Mouse (Mus musculus): Measurements from ENCODE around the gene Rsg1. TPM values are rescaled to one million over a fixed set of nuclear protein-coding genes. Genes with fewer than 3 reads are reported as not detected.

Gene Rsg1
- polyA plus RNA-seq, 1 experiment from 2014 or later = 6.3 TPM

DNA sequence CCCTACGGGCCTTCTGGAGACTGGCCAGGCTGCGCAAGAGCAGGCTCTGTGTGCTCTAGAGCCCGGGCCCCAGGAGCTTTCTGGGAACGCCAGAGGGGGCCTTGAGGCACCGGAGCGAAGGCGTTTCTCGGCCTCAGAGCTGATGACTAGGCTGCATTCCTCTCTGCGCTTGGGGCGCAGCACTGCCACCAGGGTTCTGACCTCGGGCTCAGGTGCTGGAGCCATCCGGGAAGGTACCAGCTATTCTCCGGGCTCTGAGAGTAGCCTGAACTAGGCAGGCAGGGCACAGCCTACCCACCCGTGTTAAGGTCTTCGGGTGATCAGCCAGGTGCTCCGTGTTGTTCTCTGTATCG is 33.2 kb downstream of the Rsg1 start:
- Histone ChIP-seq H3K4me1 (replicated peaks; ENCODE audit: control insufficient read depth, insufficient read depth, low read length) (peaks cover 13% of the 10 kb centered on the region), H3K4me2 (replicated peaks; ENCODE audit: low read depth, low read length) (peak overlapping the region; percentile 49; the same call in 1 of the 2 replicates), H3K9ac (ENCODE audit: low read depth, low read length) (no peak overlapping the region), H3K36me3 (ENCODE audit: control insufficient read depth, insufficient read depth, low read length) (no peaks in the 10 kb centered on the region), H3K9me3 (ENCODE audit: control insufficient read depth, low read length) (no peaks in the 10 kb centered on the region), H3K4me3 (ENCODE audit: low read depth, low read length) (peak overlapping the region; percentile 13), H3K27ac (ENCODE audit: low read depth, low read length) (no peak overlapping the region), H3K27me3 (ENCODE audit: control insufficient read depth, insufficient read depth, low read length) (peaks cover 78% of the 10 kb centered on the region)
- ATAC-seq (ENCODE audit: low FRiP score) = no peak
- no peak for DNase-seq (ENCODE audit: low spot score)
- 2% methylated on average over 17 of the region's 17 CpGs for WGBS

DNA sequence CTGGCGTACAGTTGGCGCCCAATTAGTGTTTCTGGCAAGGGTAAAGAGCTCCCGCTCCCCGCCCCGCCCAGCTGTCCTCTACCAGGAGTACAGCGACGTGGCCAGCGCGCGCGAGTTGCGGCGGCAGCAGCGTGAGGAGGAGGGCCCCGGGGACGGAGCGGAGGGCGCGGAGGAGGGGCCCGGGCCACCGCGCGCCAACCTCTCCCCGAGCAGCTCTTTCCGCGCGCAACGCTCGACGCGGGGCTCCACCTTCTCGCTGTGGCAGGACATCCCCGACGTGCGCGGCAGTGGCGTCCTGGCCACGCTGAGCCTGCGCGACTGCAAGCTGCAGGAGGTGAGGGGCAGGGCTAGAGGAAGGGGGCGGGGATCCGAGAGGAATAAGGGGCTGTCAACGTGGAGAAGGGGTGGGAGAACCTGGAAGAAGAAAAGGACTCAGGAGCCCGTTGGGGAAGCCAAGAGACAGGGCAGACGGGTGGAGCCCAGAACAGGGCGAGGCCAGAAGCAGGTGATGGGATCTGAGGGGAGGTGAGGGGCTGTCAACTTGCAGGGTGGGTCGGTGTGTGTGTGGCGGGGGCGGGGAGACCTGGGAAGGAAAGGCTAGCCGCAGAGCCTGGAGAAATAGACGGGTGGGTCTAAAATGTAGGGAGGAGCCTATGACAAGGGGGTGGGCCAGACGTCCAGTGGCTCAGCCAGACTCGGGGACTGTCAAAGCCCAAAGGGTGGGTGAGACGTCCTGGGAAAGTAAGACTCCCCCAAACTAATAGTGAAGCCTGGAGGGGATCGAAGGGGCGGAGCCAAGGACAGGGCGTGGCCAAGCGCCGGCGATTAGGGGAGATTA is 34.2 kb downstream of the Rsg1 start:
- Histone ChIP-seq H3K36me3 (ENCODE audit: control insufficient read depth, insufficient read depth, low read length) (no peaks in the 10 kb centered on the region), H3K9ac (ENCODE audit: low read depth, low read length) (no peak overlapping the region), H3K27me3 (ENCODE audit: control insufficient read depth, insufficient read depth, low read length) (peaks cover 67% of the 10 kb centered on the region), H3K4me1 (replicated peaks; ENCODE audit: control insufficient read depth, insufficient read depth, low read length) (peaks cover 9% of the 10 kb centered on the region), H3K4me2 (replicated peaks; ENCODE audit: low read depth, low read length) (peak overlapping the region; percentile 49), H3K27ac (ENCODE audit: low read depth, low read length) (no peak overlapping the region), H3K4me3 (ENCODE audit: low read depth, low read length) (peak overlapping the region; percentile 32), H3K9me3 (ENCODE audit: control insufficient read depth, low read length) (no peaks in the 10 kb centered on the region)
- DNase-seq (ENCODE audit: low spot score) (no peak), ATAC-seq (ENCODE audit: low FRiP score) (peak; percentile 51)
- WGBS = under 1% methylated on average over 56 of the region's 60 CpGs

DNA sequence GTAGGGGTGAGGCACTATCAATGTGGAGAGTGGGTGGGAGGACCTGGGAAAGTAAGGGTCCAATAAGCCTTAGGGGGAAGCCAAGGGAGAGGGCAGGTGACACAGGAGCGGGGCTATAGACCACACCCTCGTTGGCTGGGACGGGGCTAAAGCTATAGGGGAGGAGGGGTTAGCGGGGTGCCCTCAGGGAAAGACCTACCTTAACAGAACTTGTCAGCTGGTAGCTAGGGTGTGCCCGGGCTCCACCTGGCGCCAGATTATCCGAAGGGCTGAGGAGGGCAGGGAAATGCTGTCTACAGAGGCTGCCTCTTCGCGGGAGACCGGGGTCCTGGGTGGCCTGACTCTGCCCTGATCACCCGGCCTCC is 34.8 kb downstream of the Rsg1 start:
- peaks cover 9% of the 10 kb centered on the region for H3K4me1 ChIP-seq (replicated peaks; ENCODE audit: control insufficient read depth, insufficient read depth, low read length)
- 12% methylated on average over 11 of the region's 11 CpGs for WGBS
- H3K36me3 ChIP-seq (ENCODE audit: control insufficient read depth, insufficient read depth, low read length) = no peaks in the 10 kb centered on the region
- DNase-seq (ENCODE audit: low spot score) (no peak), ATAC-seq (ENCODE audit: low FRiP score) (no peak)
- H3K27me3 ChIP-seq (ENCODE audit: control insufficient read depth, insufficient read depth, low read length) = peaks cover 61% of the 10 kb centered on the region
- no peak overlapping the region for H3K9ac ChIP-seq (ENCODE audit: low read depth, low read length)
- no peak overlapping the region for H3K27ac ChIP-seq (ENCODE audit: low read depth, low read length)
- no peak overlapping the region for H3K4me2 ChIP-seq (replicated peaks; ENCODE audit: low read depth, low read length)
- no peak overlapping the region for H3K4me3 ChIP-seq (ENCODE audit: low read depth, low read length)
- H3K9me3 ChIP-seq (ENCODE audit: control insufficient read depth, low read length) = no peaks in the 10 kb centered on the region

DNA sequence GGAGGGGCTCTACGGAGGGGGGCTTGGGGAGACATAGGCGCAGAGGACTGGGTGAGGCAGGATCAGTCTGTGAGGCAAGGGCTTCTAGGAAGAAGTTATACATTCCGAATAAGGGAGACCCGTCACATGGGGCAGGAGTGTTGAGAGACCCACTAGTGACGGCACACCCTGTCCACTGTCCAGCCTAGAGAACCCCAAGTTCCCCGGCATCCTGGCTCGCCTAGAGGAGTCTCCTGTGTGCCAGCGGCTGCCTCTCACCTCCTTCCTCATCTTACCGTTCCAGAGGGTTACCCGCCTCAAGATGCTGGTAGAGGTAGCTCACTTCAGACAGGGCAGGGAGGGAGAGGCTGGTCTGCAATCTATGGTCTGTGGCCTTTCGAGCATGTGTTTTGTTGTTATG is 35.6 kb downstream of the Rsg1 start:
- H3K4me1 ChIP-seq (replicated peaks; ENCODE audit: control insufficient read depth, insufficient read depth, low read length) = peaks cover 9% of the 10 kb centered on the region
- no peak for DNase-seq (ENCODE audit: low spot score)

DNA sequence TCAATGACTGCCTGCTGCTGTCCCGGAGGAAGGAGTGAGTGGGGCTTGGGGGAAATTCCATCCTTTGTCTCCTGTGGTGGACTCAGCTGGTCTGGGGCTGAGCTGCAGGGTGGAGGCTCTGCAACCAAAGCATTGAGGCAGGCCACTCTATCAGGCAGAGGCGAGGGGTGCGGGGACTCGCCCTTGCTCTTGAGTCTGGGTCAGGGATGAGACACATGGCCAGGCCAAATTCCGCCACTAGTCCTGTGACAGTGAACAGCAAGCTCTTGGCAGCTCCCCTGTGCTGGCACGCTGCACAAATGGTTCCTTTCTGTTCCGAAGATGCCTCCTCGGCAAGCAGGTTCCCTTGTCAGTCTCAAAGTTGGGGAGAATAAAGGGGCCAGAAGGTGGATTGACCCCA is 37.3 kb downstream of the Rsg1 start:
- peaks cover 38% of the 10 kb centered on the region for H3K27me3 ChIP-seq (ENCODE audit: control insufficient read depth, insufficient read depth, low read length)
- DNase-seq (ENCODE audit: low spot score) (no peak), ATAC-seq (ENCODE audit: low FRiP score) (no peak)
- no peak overlapping the region for H3K4me2 ChIP-seq (replicated peaks; ENCODE audit: low read depth, low read length)
- no peak overlapping the region for H3K27ac ChIP-seq (ENCODE audit: low read depth, low read length)
- no peaks in the 10 kb centered on the region for H3K9me3 ChIP-seq (ENCODE audit: control insufficient read depth, low read length)
- 65% methylated on average over 8 of the region's 8 CpGs for WGBS
- no peaks in the 10 kb centered on the region for H3K36me3 ChIP-seq (ENCODE audit: control insufficient read depth, insufficient read depth, low read length)
- H3K4me3 ChIP-seq (ENCODE audit: low read depth, low read length) = no peak overlapping the region
- peaks cover 4% of the 10 kb centered on the region for H3K4me1 ChIP-seq (replicated peaks; ENCODE audit: control insufficient read depth, insufficient read depth, low read length)
- no peak overlapping the region for H3K9ac ChIP-seq (ENCODE audit: low read depth, low read length)

More for the DNA sequence above, 35.6 kb downstream of the Rsg1 start:
- Histone ChIP-seq H3K4me3 (ENCODE audit: low read depth, low read length) (no peak overlapping the region), H3K9me3 (ENCODE audit: control insufficient read depth, low read length) (no peaks in the 10 kb centered on the region), H3K27ac (ENCODE audit: low read depth, low read length) (no peak overlapping the region), H3K27me3 (ENCODE audit: control insufficient read depth, insufficient read depth, low read length) (peaks cover 54% of the 10 kb centered on the region), H3K36me3 (ENCODE audit: control insufficient read depth, insufficient read depth, low read length) (no peaks in the 10 kb centered on the region), H3K4me2 (replicated peaks; ENCODE audit: low read depth, low read length) (no peak overlapping the region), H3K9ac (ENCODE audit: low read depth, low read length) (no peak overlapping the region)
- ATAC-seq (ENCODE audit: low FRiP score) = no peak
- 75% methylated on average over 11 of the region's 11 CpGs for WGBS

DNA sequence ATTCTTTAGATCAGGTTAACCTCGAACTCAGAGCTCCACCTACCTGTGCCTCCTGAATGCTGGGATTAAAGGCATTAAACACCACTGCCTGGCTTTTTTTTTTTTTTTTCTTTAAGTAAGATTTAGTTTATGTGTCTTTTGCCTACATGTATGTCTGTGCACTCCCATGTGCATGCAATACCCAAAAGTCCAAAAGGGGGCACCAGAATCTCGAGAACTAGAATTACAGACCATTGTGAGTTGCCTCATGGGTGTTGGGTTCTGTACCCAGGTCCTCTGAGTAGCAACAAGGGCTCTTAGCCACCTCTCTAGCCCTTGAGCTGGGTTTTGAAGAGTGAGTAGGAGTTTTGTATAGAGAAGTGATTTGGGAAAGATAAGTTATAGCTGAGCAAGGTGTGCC is 38.9 kb downstream of the Rsg1 start:
- no peak overlapping the region for H3K4me3 ChIP-seq (ENCODE audit: low read depth, low read length)
- no peak for ATAC-seq (ENCODE audit: low FRiP score)
- no peaks in the 10 kb centered on the region for H3K9me3 ChIP-seq (ENCODE audit: control insufficient read depth, low read length)
- H3K27me3 ChIP-seq (ENCODE audit: control insufficient read depth, insufficient read depth, low read length) = peaks cover 23% of the 10 kb centered on the region
- no peak overlapping the region for H3K9ac ChIP-seq (ENCODE audit: low read depth, low read length)
- no peak overlapping the region for H3K27ac ChIP-seq (ENCODE audit: low read depth, low read length)
- no peak overlapping the region for H3K4me2 ChIP-seq (replicated peaks; ENCODE audit: low read depth, low read length)
- no peaks in the 10 kb centered on the region for H3K36me3 ChIP-seq (ENCODE audit: control insufficient read depth, insufficient read depth, low read length)
- peaks cover under 1% of the 10 kb centered on the region for H3K4me1 ChIP-seq (replicated peaks; ENCODE audit: control insufficient read depth, insufficient read depth, low read length)
- no peak for DNase-seq (ENCODE audit: low spot score)
- WGBS = 73% methylated on average over 2 of the region's 2 CpGs

DNA sequence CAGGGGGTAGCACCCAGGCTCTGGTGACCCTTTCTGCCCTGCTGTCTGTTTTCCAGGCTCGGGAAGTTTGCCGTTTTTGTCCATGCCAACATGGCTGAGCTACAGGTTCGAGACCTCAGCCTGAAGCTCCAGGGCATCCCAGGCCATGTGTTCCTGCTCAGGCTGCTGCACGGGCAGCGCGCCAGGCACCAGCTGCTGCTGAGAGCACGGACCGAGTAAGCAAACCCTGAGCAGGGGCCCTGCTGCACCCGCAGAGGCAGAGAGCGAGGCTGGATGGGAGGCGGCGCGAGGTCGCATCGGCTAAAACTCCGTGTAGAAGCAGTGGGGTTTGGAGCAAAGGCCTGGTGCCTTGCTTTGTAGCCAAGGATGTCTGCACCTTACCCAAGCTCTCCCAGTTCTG is 40.5 kb downstream of the Rsg1 start:
- no peaks in the 10 kb centered on the region for H3K4me1 ChIP-seq (replicated peaks; ENCODE audit: control insufficient read depth, insufficient read depth, low read length)
- DNase-seq (ENCODE audit: low spot score) = no peak

DNA sequence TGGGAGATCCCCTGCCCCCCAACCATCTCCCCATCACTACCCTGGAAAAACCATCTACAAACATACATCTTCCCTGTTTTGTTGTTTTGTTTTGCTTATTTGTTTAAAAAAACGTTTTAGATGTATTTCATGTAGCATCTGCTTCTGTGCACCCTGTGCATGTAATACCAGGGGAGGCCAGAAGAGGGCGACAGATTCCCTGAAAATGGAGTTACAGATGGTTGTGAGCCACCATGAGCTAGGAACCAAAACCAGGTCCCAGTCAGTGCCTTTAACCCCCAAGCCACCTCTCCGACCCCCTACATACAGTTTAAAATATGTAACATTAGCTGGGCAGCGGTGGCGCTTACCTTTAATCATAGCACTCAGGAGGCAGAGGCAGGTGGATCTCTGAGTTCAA is 43.7 kb downstream of the Rsg1 start:
- Histone ChIP-seq H3K27me3 (ENCODE audit: control insufficient read depth, insufficient read depth, low read length) (no peaks in the 10 kb centered on the region), H3K4me1 (replicated peaks; ENCODE audit: control insufficient read depth, insufficient read depth, low read length) (no peaks in the 10 kb centered on the region), H3K9ac (ENCODE audit: low read depth, low read length) (no peak overlapping the region), H3K4me3 (ENCODE audit: low read depth, low read length) (no peak overlapping the region), H3K27ac (ENCODE audit: low read depth, low read length) (no peak overlapping the region), H3K36me3 (ENCODE audit: control insufficient read depth, insufficient read depth, low read length) (no peaks in the 10 kb centered on the region), H3K9me3 (ENCODE audit: control insufficient read depth, low read length) (no peaks in the 10 kb centered on the region), H3K4me2 (replicated peaks; ENCODE audit: low read depth, low read length) (no peak overlapping the region)
- 69% methylated on average over 5 of the region's 5 CpGs for WGBS
- no peak for DNase-seq (ENCODE audit: low spot score)
- ATAC-seq (ENCODE audit: low FRiP score) = no peak

More for the DNA sequence above, 40.5 kb downstream of the Rsg1 start:
- Histone ChIP-seq H3K27ac (ENCODE audit: low read depth, low read length) (no peak overlapping the region), H3K36me3 (ENCODE audit: control insufficient read depth, insufficient read depth, low read length) (no peaks in the 10 kb centered on the region), H3K9me3 (ENCODE audit: control insufficient read depth, low read length) (no peaks in the 10 kb centered on the region), H3K4me3 (ENCODE audit: low read depth, low read length) (no peak overlapping the region), H3K9ac (ENCODE audit: low read depth, low read length) (no peak overlapping the region), H3K4me2 (replicated peaks; ENCODE audit: low read depth, low read length) (no peak overlapping the region), H3K27me3 (ENCODE audit: control insufficient read depth, insufficient read depth, low read length) (peaks cover 7% of the 10 kb centered on the region)
- no peak for ATAC-seq (ENCODE audit: low FRiP score)
- whole genome bisulfite sequencing = 82% methylated on average over 16 of the region's 16 CpGs

DNA sequence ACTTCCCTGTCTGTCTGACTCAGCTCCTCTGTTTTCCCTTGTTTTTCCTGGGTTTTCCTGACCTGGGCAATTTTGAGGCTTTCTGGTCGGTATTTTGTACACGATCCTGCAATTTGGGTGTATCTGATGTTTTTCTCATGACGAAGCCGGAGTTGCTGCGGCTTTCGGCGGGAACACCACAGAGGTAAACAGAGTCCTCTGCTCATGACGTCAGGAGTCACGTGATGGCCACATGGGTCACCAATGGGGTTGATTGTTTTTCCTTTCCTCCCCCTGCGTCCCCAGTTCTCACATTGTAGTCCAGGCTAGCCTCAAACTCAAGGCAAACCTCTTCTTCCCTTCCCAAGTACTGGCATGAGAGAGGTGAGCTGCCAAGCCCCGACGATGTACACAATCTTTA is 45.7 kb downstream of the Rsg1 start:
- no peak overlapping the region for H3K4me2 ChIP-seq (replicated peaks; ENCODE audit: low read depth, low read length)
- DNase-seq (ENCODE audit: low spot score) (no peak), ATAC-seq (ENCODE audit: low FRiP score) (no peak)
- no peak overlapping the region for H3K4me3 ChIP-seq (ENCODE audit: low read depth, low read length)
- H3K27me3 ChIP-seq (ENCODE audit: control insufficient read depth, insufficient read depth, low read length) = no peaks in the 10 kb centered on the region
- H3K9ac ChIP-seq (ENCODE audit: low read depth, low read length) = no peak overlapping the region
- H3K36me3 ChIP-seq (ENCODE audit: control insufficient read depth, insufficient read depth, low read length) = no peaks in the 10 kb centered on the region
- H3K27ac ChIP-seq (ENCODE audit: low read depth, low read length) = no peak overlapping the region
- H3K4me1 ChIP-seq (replicated peaks; ENCODE audit: control insufficient read depth, insufficient read depth, low read length) = no peaks in the 10 kb centered on the region
- H3K9me3 ChIP-seq (ENCODE audit: control insufficient read depth, low read length) = no peaks in the 10 kb centered on the region
- 84% methylated on average over 12 of the region's 12 CpGs for WGBS
